Mouse (Mus musculus): Measurements from ENCODE around the gene Reep3.
"Not testable (repeated sequence)": the region's sequence is repeated elsewhere in the genome, so short reads cannot be mapped to it uniquely, and the experiment has no call there.

Reep3 gene

GRCm38 (mm10) chr10:67096621-67097436, at the start of gene Reep3:
TSS of gene Reep3 (minus strand) at chr10:67096945.
- peak; percentile 81 for DNase-seq

GRCm38 (mm10) chr10:67145623-67146022, 48.9 kb upstream of the Reep3 start:
- no peak for DNase-seq

- no peak for DNase-seq
Observed at GRCm38 (mm10) chr10:67144269-67144668, 47.5 kb upstream of the Reep3 start.

GRCm38 (mm10) chr10:67143661-67144060, 46.9 kb upstream of the Reep3 start:
- no peak for DNase-seq

- no peak for DNase-seq
Observed at GRCm38 (mm10) chr10:67137437-67137836, 40.7 kb upstream of the Reep3 start.

DNA sequence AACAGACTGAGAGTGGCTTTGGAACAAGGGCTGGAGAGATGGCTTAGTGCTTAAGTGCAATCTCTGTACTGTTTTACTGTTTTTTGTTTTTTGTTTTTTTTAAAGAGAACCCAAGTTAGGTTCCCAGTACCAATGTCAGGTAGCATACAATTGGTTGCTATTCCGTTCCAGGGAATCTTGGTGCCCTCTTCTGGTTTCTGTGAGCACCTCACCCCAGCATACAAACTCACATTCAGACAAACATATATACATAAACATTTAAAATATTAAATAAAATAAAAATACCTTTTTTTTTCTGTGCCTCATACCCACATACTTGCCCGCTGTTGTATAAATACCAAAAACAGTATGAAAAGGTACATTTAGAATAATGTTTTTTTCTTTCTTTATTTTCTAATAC, 37.6 kb upstream of the Reep3 start:
- no peak for DNase-seq

GRCm38 (mm10) chr10:67131709-67132108, 35.0 kb upstream of the Reep3 start:
- DNase-seq = no peak

DNA sequence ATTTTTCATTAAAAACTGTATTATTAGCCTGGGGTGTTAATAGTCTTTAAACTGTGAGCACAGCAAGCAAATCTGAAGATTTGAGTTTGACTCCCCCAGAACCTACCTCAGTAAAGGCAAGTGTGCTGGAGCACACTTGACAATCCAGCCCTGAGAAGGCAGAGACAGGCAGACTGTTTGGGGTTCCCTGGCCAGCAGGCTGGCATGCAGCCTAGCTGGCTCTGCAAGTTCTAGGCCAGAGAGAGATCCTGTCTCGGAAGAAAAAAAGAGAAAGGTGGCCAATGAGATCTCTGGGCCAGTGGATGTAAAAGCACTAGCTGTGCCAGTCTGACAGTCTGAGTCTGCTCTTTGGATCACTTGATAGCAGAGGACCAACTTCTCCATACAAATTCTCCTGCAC, 32.8 kb upstream of the Reep3 start:
- DNase-seq = peak; percentile 80

DNA sequence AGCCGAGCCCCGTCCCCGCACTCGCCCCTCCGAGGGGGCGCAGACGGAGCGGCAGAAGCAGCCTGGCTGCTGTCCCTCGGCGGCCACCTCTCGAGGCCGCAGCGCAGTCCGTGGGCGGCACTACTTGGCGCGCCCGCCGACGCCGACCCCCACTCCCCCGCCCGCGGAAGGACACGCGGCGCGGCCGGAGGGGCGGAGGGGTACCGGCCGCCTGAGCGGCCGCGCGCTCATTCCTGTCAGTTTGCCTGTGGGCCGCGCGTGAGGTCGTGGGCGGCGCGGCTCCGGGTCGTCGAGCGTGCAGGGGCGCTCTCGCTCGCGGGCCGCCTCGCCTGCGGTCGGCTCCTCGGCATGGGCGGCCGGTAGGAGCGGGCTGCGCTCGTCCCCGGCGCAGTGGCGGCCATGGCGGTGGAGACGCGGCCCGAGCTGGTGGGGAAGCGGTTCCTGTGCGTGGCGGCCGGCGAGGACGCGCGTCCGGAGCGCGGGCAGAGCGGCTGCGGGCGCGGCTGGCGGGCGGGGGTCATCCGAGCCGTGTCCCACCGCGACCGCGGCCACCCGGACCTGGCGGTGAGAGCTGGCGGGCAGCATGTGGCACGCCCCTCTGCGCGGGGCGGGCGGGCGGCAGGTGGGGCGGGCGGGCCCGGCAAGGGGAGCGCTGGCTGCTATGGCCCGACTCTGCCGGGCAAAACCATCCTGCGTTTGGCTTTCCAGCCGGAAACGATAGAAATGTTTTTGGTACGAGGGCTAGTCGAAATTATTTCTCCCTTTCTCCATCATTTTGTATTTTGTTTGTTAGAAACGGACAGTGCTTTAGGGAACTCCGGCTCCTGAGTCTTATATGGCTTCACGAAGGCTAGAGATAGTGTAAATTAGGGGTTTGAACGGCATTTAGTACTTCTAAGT, 30.4 kb upstream of the Reep3 start:
- DNase-seq = no peak

DNA sequence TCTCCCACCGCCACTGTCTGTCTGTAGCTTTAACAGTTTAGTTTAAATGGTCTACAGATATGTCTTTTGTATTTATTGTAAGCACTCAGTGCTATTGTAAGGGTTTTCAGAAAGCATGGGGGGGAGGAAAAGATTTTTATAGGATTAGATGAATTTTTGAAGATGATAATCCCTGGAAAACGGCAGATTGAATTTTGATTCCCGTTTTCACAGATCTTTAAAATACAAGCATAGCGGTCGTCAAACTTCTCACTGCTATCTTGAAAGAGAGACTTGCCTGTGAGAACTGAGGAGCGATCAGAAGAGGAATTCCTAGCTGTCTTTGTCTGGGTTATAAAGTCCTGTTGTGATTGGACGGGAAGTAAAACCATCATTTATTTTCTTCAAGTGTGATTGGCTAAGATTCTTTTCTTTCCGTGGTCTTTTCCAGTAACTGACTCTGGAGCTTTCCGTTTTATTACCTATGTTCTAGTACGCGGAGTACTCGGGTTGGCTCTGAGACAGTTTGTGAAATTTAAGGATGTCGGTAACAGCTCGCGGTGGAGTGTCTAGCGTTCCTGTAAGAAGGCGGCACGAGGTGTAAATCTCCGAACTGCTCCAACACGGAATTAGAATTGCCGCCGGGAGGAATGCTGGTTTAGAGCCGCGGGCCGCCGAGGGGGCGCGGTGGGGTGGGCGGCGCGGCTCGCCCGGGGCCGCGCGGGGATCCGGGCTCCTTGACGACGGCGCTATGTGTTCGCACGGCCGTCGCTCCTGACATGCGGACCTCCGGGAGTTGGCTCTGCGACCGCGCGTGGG, 29.5 kb upstream of the Reep3 start:
- DNase-seq = no peak

DNA sequence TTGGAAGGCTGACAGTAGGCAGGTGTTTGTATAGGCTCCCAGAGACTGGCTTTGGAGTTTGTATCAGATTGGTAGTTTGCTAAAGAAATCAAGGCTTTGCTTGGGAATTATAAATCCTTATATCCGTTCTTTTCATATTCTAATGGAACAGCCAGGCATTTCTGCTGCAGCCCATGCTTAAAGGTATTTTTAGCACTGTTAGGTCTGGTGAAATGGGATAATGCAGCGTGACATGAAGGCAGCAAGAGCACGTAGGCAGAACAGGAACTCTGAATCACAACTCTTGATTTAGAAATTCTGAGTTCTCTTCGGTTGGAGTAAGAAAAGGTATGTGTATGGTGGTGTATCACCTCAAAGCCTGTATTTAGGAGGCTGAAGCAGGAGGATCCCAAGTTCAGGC, 27.4 kb upstream of the Reep3 start:
- no peak for DNase-seq

- no peak for DNase-seq
Observed at GRCm38 (mm10) chr10:67123756-67124155, 27.0 kb upstream of the Reep3 start.

- no peak for DNase-seq
Observed at GRCm38 (mm10) chr10:67120640-67121039, 23.9 kb upstream of the Reep3 start.

DNA sequence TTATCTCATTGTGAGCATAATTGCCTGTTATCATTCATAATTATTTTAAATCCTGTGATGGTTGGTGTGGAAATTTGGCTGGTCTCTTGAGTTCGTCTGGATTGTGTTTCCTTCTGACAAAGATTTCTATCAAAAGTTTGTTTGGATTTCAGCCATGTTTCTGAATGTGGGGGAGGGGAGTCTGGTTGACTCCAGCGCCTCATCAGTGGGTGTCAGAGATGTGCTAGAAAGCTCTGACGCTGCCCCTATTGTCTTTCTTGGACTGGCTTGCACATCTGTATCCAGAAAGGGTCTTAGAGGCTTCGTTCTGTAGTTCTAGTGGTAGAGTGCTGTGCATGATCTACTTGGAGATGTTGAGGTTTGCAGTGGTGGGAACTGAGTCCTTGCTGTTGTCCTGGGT, 23.4 kb upstream of the Reep3 start:
- no peak for DNase-seq

GRCm38 (mm10) chr10:67119291-67119690, 22.5 kb upstream of the Reep3 start:
- no peak for DNase-seq

DNA sequence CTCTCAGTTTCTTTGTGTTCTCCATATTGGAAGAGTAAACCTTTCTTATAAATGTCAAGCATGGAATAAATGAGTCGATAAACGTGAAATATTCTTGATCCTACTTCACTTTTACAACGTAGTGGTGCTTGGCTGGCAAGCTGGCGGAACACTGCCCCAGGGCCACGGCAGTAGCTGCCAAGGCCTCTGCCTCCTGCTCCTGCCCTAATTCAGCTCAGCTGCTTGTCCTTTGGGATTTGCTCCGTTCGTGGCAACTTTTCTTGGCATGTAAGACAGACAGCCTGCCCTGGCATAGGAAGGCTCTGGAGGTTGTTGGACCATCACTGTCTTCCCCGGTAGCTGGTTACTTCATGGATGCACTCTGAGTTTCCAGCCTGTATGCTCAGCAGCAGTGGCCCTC, 19.5 kb upstream of the Reep3 start:
- peak; percentile 73 for DNase-seq

GRCm38 (mm10) chr10:67115666-67116091, 18.9 kb upstream of the Reep3 start:
- no peak for DNase-seq

- DNase-seq = no peak
Observed at GRCm38 (mm10) chr10:67115115-67115514, 18.4 kb upstream of the Reep3 start.

GRCm38 (mm10) chr10:67113833-67114232, 17.1 kb upstream of the Reep3 start:
- no peak for DNase-seq

- not testable (repeated sequence) for DNase-seq
Observed at GRCm38 (mm10) chr10:67112967-67113366, 16.2 kb upstream of the Reep3 start.

- DNase-seq = no peak
Observed at GRCm38 (mm10) chr10:67111799-67112177, 15.0 kb upstream of the Reep3 start.

- no peak for DNase-seq
Observed at GRCm38 (mm10) chr10:67111044-67111798, 14.5 kb upstream of the Reep3 start.

Measured in cerebellum, adult 9-11 months (tissue).